Mouse (Mus musculus) forebrain, embryonic 12.5 days (tissue): ENCODE measurements around the gene Prps1. TPM values are rescaled to one million over a fixed set of nuclear protein-coding genes. Genes with fewer than 3 reads are reported as not detected.

Experiments
- ATAC-seq: fragments of 200-750 bp; cut with Nextera tagmentation; 2 replicates; pipeline ENCODE4 v1.8.0; 2017; ENCODE audit warnings: moderate TSS enrichment; ENCODE audit not compliant: low FRiP score
- H3K27ac ChIP-seq: fragments of 300-500 bp; sonication (generic); 2 replicates; pipeline ENCODE4 v1.5.1; 2016; ENCODE audit warnings: mild to moderate bottlenecking
- H3K27me3 ChIP-seq: fragments of 300-500 bp; sonication (generic); 2 replicates; pipeline ENCODE4 v1.6.1; 2016; ENCODE audit warnings: mild to moderate bottlenecking
- H3K36me3 ChIP-seq: fragments of 300-500 bp; sonication (generic); replicated peaks from 2 replicates; pipeline ENCODE4 v1.6.1; 2016; ENCODE audit warnings: mild to moderate bottlenecking
- H3K4me1 ChIP-seq: fragments of 300-500 bp; sonication (generic); 2 replicates; pipeline ENCODE4 v1.6.1; 2016
- H3K4me2 ChIP-seq: fragments of 300-500 bp; sonication (generic); 2 replicates; pipeline ENCODE4 v1.6.1; 2016; ENCODE audit warnings: mild to moderate bottlenecking, moderate library complexity
- H3K4me3 ChIP-seq: fragments of 300-500 bp; sonication (generic); replicated peaks from 2 replicates; pipeline ENCODE4 v1.5.1; 2016; ENCODE audit warnings: mild to moderate bottlenecking
- H3K9ac ChIP-seq: fragments of 300-500 bp; sonication (generic); 2 replicates; pipeline ENCODE4 v1.6.1; 2016; ENCODE audit warnings: mild to moderate bottlenecking
- H3K9me3 ChIP-seq: fragments of 300-500 bp; sonication (generic); 2 replicates; pipeline ENCODE4 v1.6.1; 2016
- WGBS: fragments of 180-500 bp; shearing (Covaris S2); methylation state at CpG from one replicate; pipeline ENCODE4 v1.1.7; 2016; 5-methylcytosine and 5-hydroxymethylcytosine counted together
- polyA plus RNA-seq: library from polyadenylated mRNA; unstranded; fragments of >200 nt; fragmentation: Nextera tagmentation; extraction: Ambion mirVana; gene quantifications from 2 replicates; pipeline ENCODE4 v1.2.1, GENCODE M21; 2016

Gene Prps1
- 67.4 and 70.9 TPM in 2 replicates for polyA plus RNA-seq

DNA sequence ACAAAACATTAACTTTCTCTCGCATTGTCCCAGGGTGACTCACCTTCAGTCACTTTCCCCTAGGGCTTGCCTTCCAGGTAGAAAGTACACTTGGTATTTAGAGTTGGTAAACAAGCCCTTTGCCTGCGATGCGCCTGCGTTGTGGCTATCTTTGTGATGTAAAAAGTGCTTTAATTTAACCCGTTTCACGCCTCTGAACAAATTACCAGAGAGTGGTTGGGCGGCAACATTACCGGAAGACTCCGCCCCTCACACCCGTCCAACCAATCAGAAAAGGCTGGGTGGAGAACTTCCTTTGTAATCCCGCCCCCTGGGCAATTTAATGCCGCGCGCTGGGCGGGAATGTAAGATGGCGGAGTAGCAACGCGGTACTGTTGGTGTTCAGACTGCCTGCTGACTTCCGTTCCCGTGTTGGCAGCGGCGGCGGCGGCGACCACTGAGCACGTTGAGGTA, at the start of gene Prps1:
Prps1 (plus strand) TSS at position 335 of the 453 bp plus-strand sequence.
- H3K4me3 ChIP-seq: peak within 1 kb of the TSS; percentile 52
- 19% methylated on average over 26 of the region's 26 CpGs for WGBS
- H3K9me3 ChIP-seq: no peaks in the 10 kb centered on the region
- H3K4me2 ChIP-seq: peak within 1 kb of the TSS; percentile 56
- peaks cover 3% of the 10 kb centered on the region; the same call in 1 of the 2 replicates for H3K4me1 ChIP-seq
- peak; percentile 97 for ATAC-seq
- H3K27ac ChIP-seq: no peak within 1 kb of the TSS
- H3K36me3 ChIP-seq: no peaks in the 10 kb centered on the region
- peak within 1 kb of the TSS; percentile 56 for H3K9ac ChIP-seq
- peaks cover 17% of the 10 kb centered on the region for H3K27me3 ChIP-seq

DNA sequence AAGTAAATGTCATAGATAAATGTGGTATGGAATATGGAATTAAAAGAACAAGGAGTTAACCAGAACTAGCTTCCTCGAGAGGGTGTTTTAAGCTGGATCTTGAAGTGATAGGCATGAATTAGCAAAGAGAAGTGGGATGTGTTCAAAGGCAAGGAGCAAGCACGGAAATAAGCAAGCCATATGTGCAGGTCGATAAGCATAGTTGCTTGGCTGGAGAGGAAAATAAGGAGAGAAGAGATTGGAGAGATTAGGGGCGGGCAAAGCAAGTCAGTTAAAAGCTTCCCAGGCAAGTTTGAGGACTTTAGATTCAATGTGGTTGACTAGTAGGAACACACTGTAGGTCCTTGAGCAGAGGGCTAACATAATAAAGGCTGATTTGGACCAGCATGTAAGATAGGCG, 48.8 kb upstream of the Prps1 start:
- H3K4me3 ChIP-seq: no peak overlapping the region
- H3K36me3 ChIP-seq: no peaks in the 10 kb centered on the region
- no peak overlapping the region for H3K27ac ChIP-seq
- H3K27me3 ChIP-seq: peaks cover 31% of the 10 kb centered on the region
- 85% methylated on average over 5 of the region's 5 CpGs for WGBS
- H3K4me1 ChIP-seq: no peaks in the 10 kb centered on the region
- no peak for ATAC-seq
- H3K9ac ChIP-seq: no peak overlapping the region
- no peak overlapping the region for H3K4me2 ChIP-seq
- H3K9me3 ChIP-seq: no peaks in the 10 kb centered on the region

DNA sequence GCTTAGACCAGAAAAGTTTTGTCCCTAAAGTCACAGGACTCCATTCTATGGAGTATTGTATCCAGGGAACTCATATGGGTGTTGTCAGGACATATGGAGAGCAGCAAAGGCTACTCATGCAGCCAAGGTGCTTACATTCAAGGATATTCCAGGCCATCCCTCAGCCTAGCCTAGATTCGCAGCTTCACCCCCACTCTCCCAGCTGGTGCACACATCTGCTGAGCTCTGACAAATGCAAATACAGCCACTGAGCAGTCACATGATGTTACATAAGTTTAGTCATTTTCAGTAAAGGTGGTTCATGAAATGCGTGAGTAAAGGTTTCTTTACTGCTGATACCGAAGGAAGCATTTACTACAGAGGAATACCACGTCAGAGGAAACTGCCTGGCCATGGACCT, 37.9 kb upstream of the Prps1 start:
- WGBS: 88% methylated on average over 4 of the region's 4 CpGs

DNA sequence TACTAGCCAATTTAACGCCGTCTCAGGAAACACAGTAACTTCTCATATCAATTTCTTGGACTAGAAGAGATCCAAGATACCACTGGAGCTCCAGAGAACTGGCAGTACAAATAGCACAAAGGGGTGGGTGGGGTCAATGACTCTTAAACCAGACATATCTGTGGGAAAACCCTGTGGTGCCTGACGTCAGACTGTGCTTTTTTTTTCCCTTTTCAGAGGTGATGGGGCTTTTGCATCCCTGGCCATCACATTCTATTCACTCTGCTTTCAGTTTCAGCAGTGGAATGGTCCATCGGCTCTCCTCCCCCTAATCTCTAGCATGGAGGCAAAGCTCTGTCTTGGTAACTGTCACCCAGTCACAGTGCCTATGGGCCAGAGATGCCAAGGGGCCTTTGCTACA, 29.3 kb upstream of the Prps1 start:
- 82% methylated on average over 4 of the region's 4 CpGs for WGBS
- H3K9me3 ChIP-seq: no peaks in the 10 kb centered on the region
- H3K27ac ChIP-seq: no peak overlapping the region
- no peaks in the 10 kb centered on the region for H3K36me3 ChIP-seq
- ATAC-seq: no peak
- H3K9ac ChIP-seq: no peak overlapping the region
- H3K4me2 ChIP-seq: no peak overlapping the region
- H3K4me1 ChIP-seq: no peaks in the 10 kb centered on the region
- H3K4me3 ChIP-seq: no peak overlapping the region
- H3K27me3 ChIP-seq: peaks cover 9% of the 10 kb centered on the region

More for the DNA sequence above, 37.9 kb upstream of the Prps1 start:
- no peak overlapping the region for H3K9ac ChIP-seq
- H3K4me1 ChIP-seq: no peaks in the 10 kb centered on the region
- H3K9me3 ChIP-seq: no peaks in the 10 kb centered on the region
- no peak for ATAC-seq
- no peaks in the 10 kb centered on the region for H3K36me3 ChIP-seq
- H3K27me3 ChIP-seq: peaks cover 33% of the 10 kb centered on the region
- no peak overlapping the region for H3K4me2 ChIP-seq
- H3K27ac ChIP-seq: no peak overlapping the region
- H3K4me3 ChIP-seq: no peak overlapping the region

DNA sequence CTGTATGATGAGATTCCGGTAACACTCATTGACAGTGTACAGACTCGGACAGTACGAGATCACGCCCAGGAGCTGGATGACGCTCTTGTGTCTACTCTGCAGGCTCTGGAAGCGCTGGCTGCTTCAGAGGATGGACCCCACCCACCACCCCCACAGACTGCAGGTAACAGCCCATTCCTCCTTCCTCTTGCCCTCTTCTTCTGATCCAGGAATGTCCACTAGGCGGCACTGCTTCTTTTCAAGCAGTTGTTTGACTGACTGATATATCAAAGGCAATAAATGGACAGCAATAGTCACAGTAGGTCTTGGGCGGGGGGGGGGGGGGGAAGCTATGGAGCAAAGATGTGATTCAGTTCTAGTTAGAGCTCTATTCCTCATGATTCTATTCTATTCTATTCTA, 28.2 kb upstream of the Prps1 start:
- Histone ChIP-seq H3K36me3 (no peaks in the 10 kb centered on the region), H3K9ac (no peak overlapping the region), H3K4me3 (no peak overlapping the region), H3K4me2 (no peak overlapping the region), H3K9me3 (no peaks in the 10 kb centered on the region), H3K27me3 (peaks cover 13% of the 10 kb centered on the region), H3K4me1 (no peaks in the 10 kb centered on the region), H3K27ac (no peak overlapping the region)
- no peak for ATAC-seq
- 79% methylated on average over 8 of the region's 8 CpGs for WGBS

DNA sequence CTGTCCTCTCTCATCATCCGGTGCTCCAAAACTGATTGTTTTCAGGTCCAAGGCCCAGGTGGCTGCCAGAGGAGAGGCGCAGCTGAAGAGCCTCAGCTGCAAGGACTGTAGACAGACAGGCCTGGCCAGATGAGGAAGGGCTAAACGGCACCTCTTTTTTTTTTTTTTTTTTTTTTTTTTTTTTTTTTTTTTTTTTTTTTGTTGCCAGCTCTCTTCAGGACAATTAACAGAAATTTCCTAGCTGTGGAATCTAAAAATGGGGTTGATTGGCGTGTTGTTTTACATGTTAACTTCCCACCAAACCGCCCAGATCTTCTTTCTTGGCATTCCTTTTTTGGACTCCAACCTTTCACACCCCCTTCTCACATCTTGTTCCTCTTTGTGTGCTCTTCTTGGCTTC, 26.4 kb upstream of the Prps1 start:
- H3K9ac ChIP-seq: no peak overlapping the region
- H3K4me3 ChIP-seq: no peak overlapping the region
- ATAC-seq: no peak
- WGBS: 86% methylated on average over 5 of the region's 5 CpGs
- H3K4me1 ChIP-seq: no peaks in the 10 kb centered on the region
- peaks cover 27% of the 10 kb centered on the region for H3K27me3 ChIP-seq
- no peak overlapping the region for H3K4me2 ChIP-seq
- H3K27ac ChIP-seq: no peak overlapping the region
- no peaks in the 10 kb centered on the region for H3K36me3 ChIP-seq
- H3K9me3 ChIP-seq: no peaks in the 10 kb centered on the region

DNA sequence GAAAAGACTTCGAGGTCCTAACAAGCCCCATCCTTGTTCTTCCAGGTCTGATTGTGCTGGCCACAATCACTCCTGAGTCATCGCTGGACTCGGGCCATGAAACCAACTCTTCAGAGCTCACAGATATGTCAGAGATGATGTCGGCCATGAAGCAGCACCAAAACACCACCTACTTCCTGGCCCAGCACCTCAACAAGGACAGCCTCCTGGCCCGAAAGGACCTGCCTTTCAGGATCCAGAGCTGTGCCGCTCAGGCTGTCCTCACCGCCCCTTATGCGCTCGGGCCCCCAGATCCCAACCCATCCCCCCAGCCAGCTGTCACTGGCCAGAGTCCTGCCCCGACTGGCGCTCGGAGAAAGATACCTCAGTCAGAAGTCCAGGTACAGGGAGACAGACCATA, 25.9 kb upstream of the Prps1 start:
- H3K9ac ChIP-seq: no peak overlapping the region
- H3K27me3 ChIP-seq: peaks cover 28% of the 10 kb centered on the region
- H3K36me3 ChIP-seq: no peaks in the 10 kb centered on the region
- H3K4me3 ChIP-seq: no peak overlapping the region
- H3K9me3 ChIP-seq: no peaks in the 10 kb centered on the region
- no peaks in the 10 kb centered on the region for H3K4me1 ChIP-seq
- no peak overlapping the region for H3K4me2 ChIP-seq
- H3K27ac ChIP-seq: no peak overlapping the region
- ATAC-seq: no peak
- WGBS: 89% methylated on average over 12 of the region's 12 CpGs

DNA sequence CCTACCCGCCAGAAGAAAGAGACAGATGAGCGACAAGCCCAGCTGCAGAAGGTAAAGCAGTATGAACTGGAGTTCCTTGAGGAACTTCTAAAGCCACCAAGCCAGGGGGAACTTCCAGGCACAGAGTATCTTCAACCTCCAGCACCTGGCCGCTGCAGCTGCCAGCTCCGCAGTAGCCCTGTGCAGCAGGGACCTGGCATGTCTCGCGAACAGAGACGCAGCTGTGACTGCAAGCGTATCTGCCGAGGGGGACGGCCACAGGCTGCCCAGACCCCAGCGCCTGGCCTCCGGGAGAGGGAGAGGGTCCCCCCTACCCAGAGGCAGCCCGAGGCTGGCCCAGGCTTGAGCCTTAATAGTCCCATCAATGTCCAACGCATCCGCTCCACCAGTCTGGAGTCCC, 24.4 kb upstream of the Prps1 start:
- ATAC-seq: no peak
- no peaks in the 10 kb centered on the region for H3K4me1 ChIP-seq
- no peaks in the 10 kb centered on the region for H3K36me3 ChIP-seq
- H3K4me2 ChIP-seq: no peak overlapping the region
- WGBS: 88% methylated on average over 13 of the region's 15 CpGs
- no peak overlapping the region for H3K4me3 ChIP-seq
- no peak overlapping the region for H3K9ac ChIP-seq
- no peaks in the 10 kb centered on the region for H3K9me3 ChIP-seq
- H3K27ac ChIP-seq: no peak overlapping the region
- peaks cover 29% of the 10 kb centered on the region for H3K27me3 ChIP-seq

DNA sequence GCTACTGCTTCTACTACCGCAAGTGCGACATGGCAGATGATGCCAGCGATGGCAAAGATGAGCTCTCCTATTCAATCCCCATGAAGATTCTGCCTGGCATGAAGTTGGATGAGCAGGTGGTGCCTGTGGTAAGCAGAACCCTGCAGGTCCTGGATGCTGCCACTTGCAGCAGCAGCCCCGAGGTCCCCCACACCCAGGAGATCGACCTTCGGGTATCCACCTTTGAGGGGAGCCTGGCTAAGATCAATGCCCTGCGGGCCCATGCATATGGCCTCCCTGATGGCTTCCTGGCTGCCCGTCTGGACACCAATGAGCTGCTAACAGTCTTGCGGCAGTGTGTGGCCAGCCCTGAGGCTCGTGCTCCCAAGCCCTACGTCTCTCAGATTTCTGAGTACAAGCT, 23.6 kb upstream of the Prps1 start:
- ATAC-seq: no peak

DNA sequence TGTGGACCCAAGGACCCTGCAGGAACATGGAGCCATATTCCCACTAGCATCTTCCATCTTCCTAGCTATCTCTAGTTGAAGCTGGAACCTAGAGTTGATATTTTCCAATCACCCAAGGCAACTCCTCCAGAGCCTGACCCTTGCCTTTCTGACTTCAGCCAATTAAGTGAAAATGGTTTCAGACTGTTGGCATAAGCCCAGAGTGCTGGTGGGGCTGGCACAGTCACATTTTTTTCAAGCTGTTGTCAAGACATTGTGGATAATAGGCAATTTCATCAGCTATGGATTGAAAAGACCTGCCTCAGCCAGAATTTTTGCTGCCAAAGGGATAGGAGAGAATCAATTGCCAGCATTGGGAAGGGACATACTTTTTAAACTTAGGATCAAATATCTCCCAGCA, 18.5 kb upstream of the Prps1 start:
- Histone ChIP-seq H3K27ac (no peak overlapping the region), H3K36me3 (no peaks in the 10 kb centered on the region), H3K27me3 (peaks cover 42% of the 10 kb centered on the region; the same call in 1 of the 2 replicates), H3K4me3 (no peak overlapping the region), H3K4me1 (no peaks in the 10 kb centered on the region), H3K9ac (no peak overlapping the region), H3K4me2 (no peak overlapping the region), H3K9me3 (no peaks in the 10 kb centered on the region)
- ATAC-seq: no peak

More for the DNA sequence above, 23.6 kb upstream of the Prps1 start:
- Histone ChIP-seq H3K36me3 (no peaks in the 10 kb centered on the region), H3K9ac (no peak overlapping the region), H3K27me3 (peaks cover 30% of the 10 kb centered on the region; the same call in 1 of the 2 replicates), H3K9me3 (no peaks in the 10 kb centered on the region), H3K27ac (no peak overlapping the region), H3K4me3 (no peak overlapping the region), H3K4me1 (no peaks in the 10 kb centered on the region), H3K4me2 (no peak overlapping the region)
- WGBS: 85% methylated on average over 11 of the region's 11 CpGs

DNA sequence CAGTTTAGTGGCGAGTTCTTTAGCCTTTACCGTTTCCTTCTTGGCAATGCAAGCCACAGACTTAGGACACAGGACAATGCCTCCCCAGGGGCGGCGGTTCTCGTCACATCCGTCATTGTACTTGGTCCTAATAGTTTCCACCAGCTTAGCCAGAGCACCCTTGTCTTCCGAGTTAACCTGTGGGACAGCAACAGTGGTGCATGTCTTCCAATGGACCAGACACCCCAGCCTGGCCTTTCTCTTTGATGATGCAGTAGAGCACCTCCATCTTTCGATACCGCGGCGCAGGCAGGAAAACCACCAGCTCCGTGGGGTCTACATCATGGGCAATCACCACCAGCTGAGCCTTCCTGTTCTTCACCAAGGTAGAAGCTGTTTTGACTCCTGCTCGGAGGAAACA, 10.9 kb upstream of the Prps1 start:
- Histone ChIP-seq H3K36me3 (no peaks in the 10 kb centered on the region), H3K27ac (no peak overlapping the region), H3K9ac (no peak overlapping the region), H3K9me3 (no peaks in the 10 kb centered on the region), H3K4me3 (no peak overlapping the region), H3K4me2 (no peak overlapping the region), H3K27me3 (peaks cover 26% of the 10 kb centered on the region), H3K4me1 (no peaks in the 10 kb centered on the region)
- 69% methylated on average over 13 of the region's 13 CpGs for WGBS
- ATAC-seq: no peak

DNA sequence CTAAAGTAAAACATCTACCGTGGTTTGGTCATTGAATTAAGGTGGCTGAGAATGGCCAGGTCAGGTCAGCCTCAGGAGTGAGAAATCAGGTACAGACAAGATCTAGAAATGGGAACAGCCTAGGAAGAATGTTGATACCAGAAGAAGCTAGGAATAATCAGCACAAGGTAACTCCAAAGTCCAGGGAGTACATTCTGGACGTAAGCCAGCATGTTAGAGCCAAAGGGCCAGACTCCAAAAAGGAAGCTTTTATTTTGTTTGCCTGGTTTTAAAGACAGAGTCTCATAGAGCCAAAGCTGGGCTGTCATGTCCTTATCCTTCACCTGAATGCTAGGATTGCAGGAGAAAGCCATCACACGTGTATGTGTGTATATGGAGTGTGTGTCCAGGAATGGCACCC, 6.3 kb upstream of the Prps1 start:
- Histone ChIP-seq H3K9ac (no peak overlapping the region), H3K4me2 (no peak overlapping the region), H3K9me3 (no peaks in the 10 kb centered on the region), H3K4me1 (no peaks in the 10 kb centered on the region), H3K27ac (no peak overlapping the region), H3K4me3 (no peak overlapping the region), H3K36me3 (no peaks in the 10 kb centered on the region), H3K27me3 (peaks cover 27% of the 10 kb centered on the region)
- WGBS: 86% methylated on average over 3 of the region's 3 CpGs
- no peak for ATAC-seq

DNA sequence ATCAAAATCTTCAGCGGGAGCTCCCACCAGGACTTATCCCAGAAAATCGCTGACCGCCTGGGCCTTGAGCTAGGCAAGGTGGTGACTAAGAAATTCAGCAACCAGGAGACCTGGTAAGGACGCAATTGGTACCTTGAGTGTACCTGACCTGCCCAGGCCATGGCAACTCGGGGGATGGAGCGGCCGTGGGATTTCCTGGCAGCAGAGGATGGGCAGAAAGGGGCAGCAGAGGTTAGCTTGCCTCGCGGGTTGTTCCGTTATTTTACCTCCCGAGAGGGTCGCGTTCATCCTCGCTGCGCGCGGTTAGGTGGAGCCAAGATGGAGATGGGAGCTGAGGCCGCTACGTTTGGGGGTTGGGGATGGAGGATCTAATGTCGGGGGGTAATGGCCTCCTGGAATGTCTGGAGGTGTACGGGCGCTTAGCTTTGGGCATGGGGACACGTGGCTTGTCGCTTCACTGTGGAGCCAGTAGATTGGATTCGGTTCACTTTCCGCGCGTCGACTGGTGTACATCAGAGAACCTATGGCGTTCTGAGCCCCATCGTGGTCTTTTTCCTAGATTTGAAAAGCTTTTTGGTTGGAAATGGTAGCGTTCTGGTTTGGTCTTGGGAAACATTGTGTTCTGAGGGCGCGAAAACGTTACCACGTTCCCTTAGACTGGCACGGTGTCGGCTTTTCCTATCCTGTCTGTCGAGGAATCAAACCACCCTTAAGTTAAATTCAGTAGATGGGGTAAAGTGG, 508 bp downstream of the Prps1 start:
- WGBS: 23% methylated on average over 39 of the region's 39 CpGs
- Histone ChIP-seq H3K27me3 (peaks cover 16% of the 10 kb centered on the region; the same call in 1 of the 2 replicates), H3K4me2 (peak overlapping the region; percentile 56), H3K4me1 (peaks cover 3% of the 10 kb centered on the region; the same call in 1 of the 2 replicates), H3K4me3 (peak overlapping the region; percentile 52), H3K9me3 (no peaks in the 10 kb centered on the region), H3K36me3 (no peaks in the 10 kb centered on the region), H3K27ac (no peak overlapping the region), H3K9ac (peak overlapping the region; percentile 56)
- peak; percentile 73 for ATAC-seq
